Mouse (Mus musculus): Measurements from ENCODE around the gene Med16. TPM values are rescaled to one million over a fixed set of nuclear protein-coding genes. Genes with fewer than 3 reads are reported as not detected.

Gene Med16
- polyA plus RNA-seq, 1 experiment from 2014 or later: 45.7 TPM

DNA sequence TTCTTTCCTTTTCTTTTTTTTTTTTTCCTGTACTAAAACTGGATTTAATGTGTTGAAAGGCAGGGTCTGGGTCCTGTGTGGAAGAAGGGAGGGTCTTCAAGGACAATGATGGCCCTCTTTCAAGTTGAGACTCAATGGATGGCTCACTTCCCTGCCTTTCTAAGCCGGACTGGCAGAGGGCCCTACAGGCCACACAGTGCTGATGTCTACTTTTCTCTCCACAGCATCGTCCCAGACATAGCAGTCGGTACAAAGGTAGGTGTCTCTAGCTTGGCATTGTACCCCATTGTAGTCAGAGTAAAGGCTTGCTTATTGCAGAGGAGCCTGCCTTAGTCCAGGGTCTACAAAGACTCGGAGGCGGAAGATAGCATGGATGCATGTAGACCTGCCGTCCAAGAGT is 52.4 kb downstream of the Med16 start:
- H3K9ac ChIP-seq (ENCODE audit: low read length): peak overlapping the region; percentile 100
- peak overlapping the region; percentile 100 for H3K4me3 ChIP-seq (ENCODE audit: low read depth, low read length)
- ATAC-seq (ENCODE audit: low FRiP score) (no peak), DNase-seq (ENCODE audit: low spot score, missing footprints) (no peak)
- no peak overlapping the region for H3K27ac ChIP-seq (ENCODE audit: low read depth, low read length)
- no peaks in the 10 kb centered on the region for H3K27me3 ChIP-seq (ENCODE audit: control insufficient read depth, insufficient read depth, low read length)
- 56% methylated on average over 6 of the region's 6 CpGs for WGBS
- peaks cover 45% of the 10 kb centered on the region for H3K4me1 ChIP-seq (ENCODE audit: control insufficient read depth, insufficient read depth, low read length)
- peaks cover 31% of the 10 kb centered on the region for H3K36me3 ChIP-seq (ENCODE audit: control insufficient read depth, insufficient read depth, low read length)
- peak overlapping the region; percentile 97 for H3K4me2 ChIP-seq
- H3K9me3 ChIP-seq (ENCODE audit: control insufficient read depth, low read length): no peaks in the 10 kb centered on the region

DNA sequence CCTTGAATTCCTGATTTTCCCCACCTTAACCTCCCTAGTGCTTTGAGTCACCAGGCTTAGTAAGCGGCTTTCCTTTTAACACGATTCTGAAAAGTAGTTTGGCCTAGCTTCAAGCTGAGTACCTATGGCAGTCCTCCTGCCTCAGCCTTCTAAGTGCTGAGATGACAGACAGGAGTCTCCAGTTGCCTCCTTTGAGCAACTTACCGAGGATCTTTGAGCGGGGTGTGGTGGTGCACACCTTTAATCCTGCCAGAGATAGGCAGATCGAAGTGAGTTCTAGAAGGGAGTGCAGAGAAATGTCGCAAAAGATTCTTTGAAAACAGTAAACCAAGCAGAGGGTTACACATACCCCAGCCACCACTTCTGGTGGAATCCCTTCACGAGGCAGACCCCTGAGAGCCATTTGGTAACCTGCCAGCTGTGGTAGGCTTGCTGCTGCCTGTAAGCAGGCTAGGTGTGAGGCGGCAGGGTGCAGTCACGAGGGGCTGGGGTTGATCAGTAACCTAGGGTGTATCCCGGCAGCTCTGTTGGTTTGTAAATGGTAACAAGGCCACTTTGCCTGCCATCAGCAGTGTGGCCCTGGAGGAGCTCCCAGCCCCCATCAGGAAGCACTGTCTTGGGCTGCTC is 53.1 kb downstream of the Med16 start:
- peak overlapping the region; percentile 97 for H3K4me2 ChIP-seq
- no peak for ATAC-seq (ENCODE audit: low FRiP score)
- WGBS: 6% methylated on average over 10 of the region's 10 CpGs
- no peak overlapping the region for H3K27ac ChIP-seq (ENCODE audit: low read depth, low read length)
- no peak for DNase-seq (ENCODE audit: low spot score, missing footprints)
- H3K9ac ChIP-seq (ENCODE audit: low read length): peak overlapping the region; percentile 100
- peaks cover 46% of the 10 kb centered on the region for H3K4me1 ChIP-seq (ENCODE audit: control insufficient read depth, insufficient read depth, low read length)
- peaks cover 25% of the 10 kb centered on the region for H3K36me3 ChIP-seq (ENCODE audit: control insufficient read depth, insufficient read depth, low read length)
- H3K27me3 ChIP-seq (ENCODE audit: control insufficient read depth, insufficient read depth, low read length): no peaks in the 10 kb centered on the region
- peak overlapping the region; percentile 100 for H3K4me3 ChIP-seq (ENCODE audit: low read depth, low read length)
- no peaks in the 10 kb centered on the region for H3K9me3 ChIP-seq (ENCODE audit: control insufficient read depth, low read length)

DNA sequence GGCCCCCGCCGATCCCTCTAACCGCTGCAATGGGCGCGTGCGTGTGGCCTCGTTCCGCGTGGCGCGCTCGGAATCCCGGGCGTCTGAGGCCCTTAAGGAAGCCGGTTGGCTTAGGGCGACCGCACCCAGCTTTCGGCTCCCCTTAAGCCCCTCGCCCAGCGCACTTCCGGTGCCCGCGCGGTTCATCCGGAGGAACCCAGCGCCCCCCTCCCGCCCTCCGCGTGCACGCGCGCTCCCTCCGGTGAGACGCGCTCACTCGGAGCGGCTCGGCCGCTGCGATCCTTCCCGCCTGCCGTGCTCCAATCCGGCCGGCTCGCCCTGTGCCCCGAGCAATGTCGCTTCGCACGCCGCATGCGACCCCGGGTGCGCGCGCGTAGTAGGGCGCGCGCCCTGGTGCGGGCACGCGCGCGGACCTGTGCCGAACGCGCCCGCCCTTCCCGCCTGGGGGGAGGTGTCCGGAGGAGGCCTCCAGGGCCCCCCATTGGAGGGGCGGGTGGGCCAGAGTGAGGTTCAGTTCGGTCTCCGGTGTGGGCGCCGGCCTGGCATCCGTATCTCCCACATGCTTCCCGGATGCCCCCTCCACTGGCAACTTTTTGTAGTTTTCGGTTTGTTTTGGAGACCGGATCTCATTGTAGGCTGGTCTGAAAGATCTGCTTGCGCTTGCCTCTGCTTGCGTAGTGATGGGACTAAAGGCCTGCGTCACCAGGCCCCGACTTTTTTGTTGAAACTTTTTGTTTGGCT is 53.8 kb downstream of the Med16 start:
- H3K4me3 ChIP-seq (ENCODE audit: low read depth, low read length): peak overlapping the region; percentile 100
- H3K9ac ChIP-seq (ENCODE audit: low read length): peak overlapping the region; percentile 100
- peaks cover 18% of the 10 kb centered on the region for H3K36me3 ChIP-seq (ENCODE audit: control insufficient read depth, insufficient read depth, low read length)
- no peaks in the 10 kb centered on the region for H3K9me3 ChIP-seq (ENCODE audit: control insufficient read depth, low read length)
- peak overlapping the region; percentile 97 for H3K4me2 ChIP-seq
- ATAC-seq (ENCODE audit: low FRiP score) (peak; percentile 59), DNase-seq (ENCODE audit: low spot score, missing footprints) (peak; percentile 98)
- peak overlapping the region; percentile 100 for H3K27ac ChIP-seq (ENCODE audit: low read depth, low read length)
- WGBS: under 1% methylated on average over 82 of the region's 83 CpGs
- no peaks in the 10 kb centered on the region for H3K27me3 ChIP-seq (ENCODE audit: control insufficient read depth, insufficient read depth, low read length)
- peaks cover 46% of the 10 kb centered on the region for H3K4me1 ChIP-seq (ENCODE audit: control insufficient read depth, insufficient read depth, low read length)

DNA sequence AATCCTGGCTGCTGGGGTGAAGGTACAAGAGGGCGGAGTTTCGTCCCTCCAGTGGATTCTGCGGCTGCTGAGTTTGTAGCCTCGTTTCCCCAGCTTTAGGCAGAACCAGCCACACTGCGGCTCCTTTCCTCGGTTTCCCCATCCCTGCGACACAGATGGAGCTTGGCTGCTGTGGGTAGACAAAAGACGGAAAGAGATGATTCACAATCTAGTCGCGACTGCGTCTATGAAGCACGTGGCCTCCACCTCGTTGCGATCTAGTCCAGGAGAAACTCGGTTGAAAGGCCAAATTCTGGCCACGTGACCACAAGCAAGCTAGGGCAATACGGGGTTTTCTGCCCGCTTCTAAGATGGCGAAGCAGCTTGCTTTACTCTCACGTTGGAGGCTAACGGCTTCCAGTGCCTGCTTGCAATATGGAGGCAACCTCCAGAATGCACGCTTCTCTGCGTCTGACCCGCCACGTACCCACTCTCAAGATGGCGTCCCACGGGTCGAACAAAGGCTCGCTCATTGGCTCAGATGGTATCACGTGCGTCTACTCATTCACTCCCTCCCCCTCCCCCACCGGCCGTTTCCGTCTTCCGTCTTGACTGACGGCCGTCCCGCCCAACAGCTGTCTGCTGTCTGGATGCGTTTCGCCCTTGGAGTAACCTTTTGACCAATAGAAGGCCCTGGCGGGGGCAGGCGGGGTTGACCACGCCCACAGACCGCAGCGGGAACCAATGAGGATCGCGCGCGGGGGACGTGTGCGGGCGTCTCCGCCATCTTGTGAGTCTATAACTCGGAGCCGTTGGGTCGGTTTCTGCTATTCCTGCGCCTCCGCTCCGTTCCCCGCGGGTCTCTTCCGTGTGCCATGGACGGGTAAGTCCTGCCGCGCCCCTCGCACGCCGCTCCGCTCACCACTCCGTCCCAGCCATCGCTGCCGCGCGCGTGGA is 54.6 kb downstream of the Med16 start, which contains the start of gene Ptbp1:
Gene Ptbp1, plus strand, starts transcription at position 568 of the 936 bp plus-strand sequence.
- peak within 1 kb of the TSS; percentile 100 for H3K9ac ChIP-seq (ENCODE audit: low read length)
- H3K27ac ChIP-seq (ENCODE audit: low read depth, low read length): peak within 1 kb of the TSS; percentile 100
- WGBS: under 1% methylated on average over 74 of the region's 75 CpGs
- H3K4me1 ChIP-seq (ENCODE audit: control insufficient read depth, insufficient read depth, low read length): peaks cover 46% of the 10 kb centered on the region
- ATAC-seq (ENCODE audit: low FRiP score): peak; percentile 94
- no peaks in the 10 kb centered on the region for H3K9me3 ChIP-seq (ENCODE audit: control insufficient read depth, low read length)
- DNase-seq (ENCODE audit: low spot score, missing footprints): peak; percentile 99
- no peaks in the 10 kb centered on the region for H3K27me3 ChIP-seq (ENCODE audit: control insufficient read depth, insufficient read depth, low read length)
- peaks cover 13% of the 10 kb centered on the region for H3K36me3 ChIP-seq (ENCODE audit: control insufficient read depth, insufficient read depth, low read length)
- H3K4me3 ChIP-seq (ENCODE audit: low read depth, low read length): peak within 1 kb of the TSS; percentile 100
- H3K4me2 ChIP-seq: peak within 1 kb of the TSS; percentile 97

DNA sequence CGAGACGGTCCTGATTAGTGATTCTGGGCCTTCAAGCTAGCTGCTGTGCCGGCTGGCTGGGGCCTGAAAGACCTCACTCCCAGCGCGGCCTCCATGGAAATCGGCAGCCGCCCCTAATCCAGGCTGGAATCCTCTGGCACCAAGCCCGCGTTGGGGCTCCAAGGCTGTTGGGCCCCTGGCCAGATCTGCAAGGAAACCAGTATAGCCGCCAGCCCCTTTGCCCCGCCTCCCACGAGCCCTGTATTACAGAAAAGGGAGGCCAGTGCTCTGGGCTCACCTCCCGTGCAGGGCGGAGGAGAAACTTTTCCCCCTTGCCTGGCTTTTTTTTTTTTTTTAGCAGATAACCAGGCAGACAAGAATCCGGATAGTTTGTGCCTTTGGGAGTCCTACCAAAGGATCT is 55.3 kb downstream of the Med16 start:
- peak overlapping the region; percentile 79 for H3K4me2 ChIP-seq
- peak; percentile 25; the same call in 1 of the 2 replicates for ATAC-seq (ENCODE audit: low FRiP score)
- H3K4me3 ChIP-seq (ENCODE audit: low read depth, low read length): peak overlapping the region; percentile 100
- peak overlapping the region; percentile 84 for H3K9ac ChIP-seq (ENCODE audit: low read length)
- H3K9me3 ChIP-seq (ENCODE audit: control insufficient read depth, low read length): no peaks in the 10 kb centered on the region
- peaks cover 46% of the 10 kb centered on the region for H3K4me1 ChIP-seq (ENCODE audit: control insufficient read depth, insufficient read depth, low read length)
- DNase-seq (ENCODE audit: low spot score, missing footprints): peak; percentile 97
- H3K36me3 ChIP-seq (ENCODE audit: control insufficient read depth, insufficient read depth, low read length): peaks cover 13% of the 10 kb centered on the region
- WGBS: 0% methylated on average over 15 of the region's 15 CpGs
- no peaks in the 10 kb centered on the region for H3K27me3 ChIP-seq (ENCODE audit: control insufficient read depth, insufficient read depth, low read length)
- peak overlapping the region; percentile 100 for H3K27ac ChIP-seq (ENCODE audit: low read depth, low read length)

DNA sequence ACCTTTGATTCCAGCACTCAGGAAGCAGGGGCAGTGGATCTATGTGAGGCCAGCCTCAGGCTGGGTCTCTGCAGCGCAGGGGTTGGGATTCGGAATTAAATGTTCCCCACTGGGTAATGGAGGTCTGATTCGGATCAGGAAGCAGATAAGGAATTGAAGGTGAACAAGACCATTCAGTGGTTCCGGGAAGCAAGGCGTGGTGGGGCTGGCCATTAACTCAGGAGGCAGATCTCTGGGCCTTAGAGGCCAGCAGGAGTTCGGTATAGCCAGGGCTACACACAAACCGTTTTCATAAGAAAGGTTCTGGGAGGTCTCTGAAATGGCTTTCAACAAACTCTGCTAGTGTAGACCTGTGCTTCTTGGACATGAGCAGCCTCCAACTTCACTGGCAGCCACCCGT is 55.9 kb downstream of the Med16 start:
- peak; percentile 91 for DNase-seq (ENCODE audit: low spot score, missing footprints)
- WGBS: 22% methylated on average over 8 of the region's 8 CpGs
- H3K9ac ChIP-seq (ENCODE audit: low read length): peak overlapping the region; percentile 84
- no peak for ATAC-seq (ENCODE audit: low FRiP score)
- H3K36me3 ChIP-seq (ENCODE audit: control insufficient read depth, insufficient read depth, low read length): peaks cover 13% of the 10 kb centered on the region
- H3K9me3 ChIP-seq (ENCODE audit: control insufficient read depth, low read length): no peaks in the 10 kb centered on the region
- H3K27me3 ChIP-seq (ENCODE audit: control insufficient read depth, insufficient read depth, low read length): no peaks in the 10 kb centered on the region
- H3K4me2 ChIP-seq: peak overlapping the region; percentile 79
- peaks cover 42% of the 10 kb centered on the region for H3K4me1 ChIP-seq (ENCODE audit: control insufficient read depth, insufficient read depth, low read length)
- H3K27ac ChIP-seq (ENCODE audit: low read depth, low read length): peak overlapping the region; percentile 100
- peak overlapping the region; percentile 100 for H3K4me3 ChIP-seq (ENCODE audit: low read depth, low read length)

DNA sequence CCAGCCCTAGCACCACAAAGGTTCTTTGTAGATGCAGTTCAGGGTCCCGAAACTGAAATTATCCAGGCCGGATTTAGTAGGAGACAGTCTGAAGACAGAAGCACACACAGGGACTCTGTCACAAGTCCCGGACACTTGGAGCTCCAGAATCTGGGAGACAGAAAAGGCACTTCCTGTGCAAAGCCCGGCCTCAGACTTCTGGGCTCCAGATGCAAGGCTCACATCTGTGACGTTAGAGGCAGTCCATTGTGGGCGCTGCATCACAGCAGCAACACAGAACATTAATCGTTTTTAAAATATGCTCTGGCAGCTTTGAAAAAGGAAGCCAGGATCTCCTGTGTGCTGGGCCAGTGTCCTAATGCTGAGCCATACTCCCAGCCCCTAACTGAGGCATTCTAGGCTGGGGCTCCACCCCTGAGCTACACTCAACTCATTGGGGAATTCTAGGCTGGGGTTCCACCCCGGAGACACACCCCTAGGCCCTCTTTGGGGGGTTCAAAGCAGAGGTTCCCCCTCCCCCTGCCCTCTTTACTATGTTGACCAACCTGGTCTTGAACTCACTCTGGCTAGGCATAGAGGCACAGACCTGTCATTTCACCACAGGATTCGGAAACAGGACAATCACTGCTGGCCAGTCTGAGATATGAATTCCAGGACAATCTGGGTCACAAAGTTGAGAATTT is 56.5 kb downstream of the Med16 start:
- peaks cover 36% of the 10 kb centered on the region for H3K4me1 ChIP-seq (ENCODE audit: control insufficient read depth, insufficient read depth, low read length)
- no peaks in the 10 kb centered on the region for H3K27me3 ChIP-seq (ENCODE audit: control insufficient read depth, insufficient read depth, low read length)
- peak overlapping the region; percentile 79 for H3K4me2 ChIP-seq
- no peak for ATAC-seq (ENCODE audit: low FRiP score)
- H3K9ac ChIP-seq (ENCODE audit: low read length): peak overlapping the region; percentile 84
- DNase-seq (ENCODE audit: low spot score, missing footprints): no peak
- 69% methylated on average over 9 of the region's 9 CpGs for WGBS
- H3K36me3 ChIP-seq (ENCODE audit: control insufficient read depth, insufficient read depth, low read length): peaks cover 7% of the 10 kb centered on the region
- no peaks in the 10 kb centered on the region for H3K9me3 ChIP-seq (ENCODE audit: control insufficient read depth, low read length)
- peak overlapping the region; percentile 100 for H3K27ac ChIP-seq (ENCODE audit: low read depth, low read length)
- peak overlapping the region; percentile 100 for H3K4me3 ChIP-seq (ENCODE audit: low read depth, low read length)

DNA sequence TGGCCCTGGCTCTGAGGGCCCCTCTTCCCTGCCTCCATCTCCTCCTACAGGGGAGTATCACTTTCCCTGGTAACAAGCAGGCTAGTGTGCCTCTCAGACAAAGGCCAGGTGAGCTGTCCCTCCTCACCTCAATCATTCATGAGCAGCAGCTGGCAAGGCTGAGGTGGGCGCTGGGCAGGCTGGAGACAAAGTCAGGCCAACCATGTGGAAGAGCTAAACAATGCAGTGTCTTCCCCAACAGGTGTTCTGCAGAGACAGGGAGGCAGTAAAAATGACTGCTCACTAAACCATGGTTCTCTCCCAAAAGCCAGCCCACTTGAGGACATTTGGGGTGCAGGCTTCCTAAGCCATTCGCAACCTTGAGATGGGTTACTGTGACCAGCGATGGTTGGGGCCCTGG is 57.1 kb downstream of the Med16 start:
- ATAC-seq (ENCODE audit: low FRiP score) (no peak), DNase-seq (ENCODE audit: low spot score, missing footprints) (no peak)
- Histone ChIP-seq H3K27me3 (ENCODE audit: control insufficient read depth, insufficient read depth, low read length) (no peaks in the 10 kb centered on the region), H3K9me3 (ENCODE audit: control insufficient read depth, low read length) (no peaks in the 10 kb centered on the region), H3K9ac (ENCODE audit: low read length) (peak overlapping the region; percentile 84), H3K4me2 (0 out of 2 replicates have a peak overlapping the region, but pooled peaks have one; percentile 6), H3K27ac (ENCODE audit: low read depth, low read length) (peak overlapping the region; percentile 100; the same call in 1 of the 2 replicates), H3K4me1 (ENCODE audit: control insufficient read depth, insufficient read depth, low read length) (peaks cover 30% of the 10 kb centered on the region), H3K4me3 (ENCODE audit: low read depth, low read length) (no peak overlapping the region), H3K36me3 (ENCODE audit: control insufficient read depth, insufficient read depth, low read length) (peaks cover 2% of the 10 kb centered on the region)
- WGBS: 83% methylated on average over 3 of the region's 3 CpGs

Data from midbrain, embryonic 11.5 days (tissue).